Mouse (Mus musculus) urinary bladder, postnatal 36 days (tissue): ENCODE measurements around the gene Ube2m.

ENCODE experiments used
- DNase-seq, 2 experiments: peaks; one replicate each; pipeline ENCODE4 v3.0.0; 2022; ENCODE audit warnings: low spot score in 2 of 2, mixed read lengths in 1 of 2

Gene Ube2m

DNA sequence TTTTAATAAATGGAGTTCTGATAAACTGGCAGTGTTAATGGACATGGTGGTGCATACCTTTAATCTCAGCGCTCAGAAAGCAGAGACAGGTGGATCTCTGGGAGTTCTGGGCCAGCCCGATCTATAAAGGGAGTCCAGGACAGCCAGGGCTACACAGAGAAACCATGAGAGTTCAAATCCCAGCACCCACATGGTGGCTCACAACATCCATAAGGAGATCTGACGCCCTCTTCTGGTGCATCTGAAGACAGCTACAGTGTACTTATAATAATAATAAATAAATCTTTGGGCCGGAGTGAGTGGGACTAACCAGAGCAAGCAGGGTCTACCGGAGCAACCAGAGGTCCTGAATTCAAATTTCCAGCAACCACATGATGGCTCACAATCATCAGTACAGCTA is 34.7 kb downstream of the Ube2m start:
- DNase-seq: no peak

DNA sequence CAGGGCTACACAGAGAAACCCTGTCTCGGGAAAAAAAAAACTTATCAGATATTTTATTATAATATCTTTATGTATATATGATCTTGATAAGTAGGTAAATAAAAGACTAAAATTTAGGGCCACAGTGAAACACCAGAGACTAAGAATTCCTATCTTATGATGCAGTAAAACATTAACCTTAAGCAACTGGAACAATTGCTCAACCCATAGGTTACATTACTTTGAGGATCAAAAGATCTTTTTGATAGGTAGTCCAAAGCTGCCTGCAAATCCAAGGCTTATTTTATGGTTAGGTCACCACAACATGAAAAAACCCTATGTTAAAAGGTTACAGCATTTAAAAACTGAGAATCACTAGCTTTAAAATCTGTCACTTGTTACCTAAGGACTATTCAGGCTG is 36.5 kb downstream of the Ube2m start:
- DNase-seq: no peak

DNA sequence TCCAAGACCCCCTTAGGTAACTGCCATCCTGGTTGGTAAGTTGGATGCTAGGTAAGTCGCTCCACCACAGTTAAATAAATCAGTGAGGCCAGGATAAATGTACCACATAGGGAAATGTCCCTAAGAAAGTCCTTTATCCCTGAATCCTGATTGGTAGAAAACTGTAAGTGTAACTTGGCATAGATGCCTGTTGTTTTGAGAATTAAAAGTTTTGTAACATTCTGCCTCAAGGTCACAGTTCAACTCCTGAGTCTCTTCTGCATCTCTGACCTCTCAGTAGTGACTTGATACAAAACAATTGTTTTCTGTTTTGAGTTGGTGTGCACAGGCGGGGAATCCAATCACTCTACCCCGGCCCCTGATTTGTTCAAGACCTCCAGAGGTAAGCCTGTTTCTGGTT is 39.2 kb downstream of the Ube2m start, which contains the start of gene Trim28:
Trim28 (plus strand) TSS at position 264 of the 400 bp plus-strand sequence.
- no peak for DNase-seq

DNA sequence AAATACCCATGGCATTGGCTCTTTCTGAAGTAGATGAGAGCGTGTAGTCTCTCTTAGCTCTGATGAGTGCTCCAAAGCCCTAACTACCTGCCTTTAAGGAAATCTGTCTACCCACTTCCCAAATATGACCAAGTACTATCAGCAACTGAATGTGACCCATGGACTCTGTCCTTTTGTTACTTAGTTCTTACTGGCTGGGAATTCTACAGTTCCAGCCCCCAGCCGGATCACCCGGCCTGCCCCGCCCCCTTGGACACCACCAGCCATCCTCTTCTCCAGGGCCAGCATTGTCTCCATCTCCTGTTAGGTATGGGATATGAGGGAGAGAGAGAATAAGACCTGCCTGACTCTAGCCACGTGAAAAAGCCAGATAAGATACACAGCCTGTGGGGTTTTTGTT is 40.0 kb downstream of the Ube2m start, which contains the start of gene Slc27a5:
Slc27a5 (minus strand) TSS at position 140 of the 400 bp plus-strand sequence.
- DNase-seq: no peak

DNA sequence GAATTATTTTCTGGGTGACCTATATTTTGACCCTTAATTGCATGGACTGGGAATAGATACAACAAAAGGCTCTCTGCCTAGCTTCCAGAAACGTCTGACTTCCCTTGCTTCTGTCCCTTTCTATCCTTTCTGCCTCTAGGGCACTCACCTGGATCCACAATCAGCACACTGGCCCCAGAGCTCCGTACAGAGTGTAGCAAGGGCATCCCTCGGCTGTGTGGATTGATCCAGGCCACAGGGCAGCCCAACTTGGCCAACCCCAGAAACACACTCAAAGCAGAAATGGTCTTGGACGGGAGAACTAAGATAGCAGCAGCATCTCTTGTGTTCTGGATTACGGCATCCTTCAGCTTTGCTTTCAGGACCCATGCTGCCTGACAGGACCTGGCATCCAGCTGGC is 40.8 kb downstream of the Ube2m start:
- no peak for DNase-seq

DNA sequence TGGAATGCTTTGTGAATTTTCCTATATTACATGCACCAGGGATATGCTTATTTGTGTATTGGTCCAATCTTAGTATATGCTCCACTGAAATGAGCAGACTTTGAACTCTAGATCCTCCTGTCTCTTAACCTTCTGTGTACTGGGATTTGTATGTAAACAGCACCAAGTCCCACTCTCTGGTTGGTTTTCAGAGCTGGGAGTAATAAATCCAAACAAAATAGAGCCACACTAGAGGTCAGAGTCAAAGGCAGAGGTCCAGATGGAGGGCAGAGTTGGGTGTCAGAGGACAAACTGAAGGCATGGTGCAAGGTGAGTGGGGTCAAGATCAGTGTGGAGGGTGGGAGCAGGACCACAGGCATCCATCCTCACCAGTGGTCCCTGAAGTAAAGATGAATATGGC is 42.2 kb downstream of the Ube2m start:
- no peak for DNase-seq

DNA sequence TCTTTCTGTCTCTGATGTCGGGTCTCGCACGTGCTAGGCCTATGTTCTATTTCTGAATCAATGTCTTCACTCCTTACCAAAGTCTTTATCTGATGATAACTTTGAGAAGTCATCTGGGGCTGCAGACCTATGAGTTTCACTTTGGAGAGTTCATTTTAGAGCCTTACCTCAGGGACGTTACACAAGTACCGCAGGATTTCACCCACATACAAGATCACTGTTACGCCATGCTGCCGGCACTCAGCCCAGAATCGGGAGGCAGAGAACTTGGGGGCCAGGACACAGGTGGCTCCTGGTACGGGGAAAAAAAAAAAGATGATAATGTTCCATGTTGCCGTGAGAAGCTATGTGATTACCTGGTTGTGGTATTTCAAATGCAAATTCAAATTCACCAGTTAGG is 44.9 kb downstream of the Ube2m start:
- no peak for DNase-seq

DNA sequence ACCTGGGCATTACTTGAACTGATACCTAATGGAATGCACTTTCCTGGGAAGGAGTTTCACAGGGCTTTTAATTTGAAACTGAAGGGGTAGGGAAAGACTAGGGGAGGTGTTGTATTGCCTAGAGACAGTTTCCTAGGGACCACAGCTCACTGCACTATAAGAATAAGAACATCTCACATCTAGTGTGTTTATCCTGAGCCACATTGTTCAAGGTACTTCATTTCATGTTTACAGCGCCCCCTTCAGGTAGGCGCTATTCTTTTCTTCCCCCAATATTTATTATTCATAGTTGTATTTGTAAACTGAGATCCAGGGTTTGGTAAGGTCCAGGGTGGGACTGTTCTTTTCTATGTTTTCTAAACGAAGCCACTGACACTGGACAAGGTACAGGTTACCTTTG is 45.9 kb downstream of the Ube2m start:
- no peak for DNase-seq

DNA sequence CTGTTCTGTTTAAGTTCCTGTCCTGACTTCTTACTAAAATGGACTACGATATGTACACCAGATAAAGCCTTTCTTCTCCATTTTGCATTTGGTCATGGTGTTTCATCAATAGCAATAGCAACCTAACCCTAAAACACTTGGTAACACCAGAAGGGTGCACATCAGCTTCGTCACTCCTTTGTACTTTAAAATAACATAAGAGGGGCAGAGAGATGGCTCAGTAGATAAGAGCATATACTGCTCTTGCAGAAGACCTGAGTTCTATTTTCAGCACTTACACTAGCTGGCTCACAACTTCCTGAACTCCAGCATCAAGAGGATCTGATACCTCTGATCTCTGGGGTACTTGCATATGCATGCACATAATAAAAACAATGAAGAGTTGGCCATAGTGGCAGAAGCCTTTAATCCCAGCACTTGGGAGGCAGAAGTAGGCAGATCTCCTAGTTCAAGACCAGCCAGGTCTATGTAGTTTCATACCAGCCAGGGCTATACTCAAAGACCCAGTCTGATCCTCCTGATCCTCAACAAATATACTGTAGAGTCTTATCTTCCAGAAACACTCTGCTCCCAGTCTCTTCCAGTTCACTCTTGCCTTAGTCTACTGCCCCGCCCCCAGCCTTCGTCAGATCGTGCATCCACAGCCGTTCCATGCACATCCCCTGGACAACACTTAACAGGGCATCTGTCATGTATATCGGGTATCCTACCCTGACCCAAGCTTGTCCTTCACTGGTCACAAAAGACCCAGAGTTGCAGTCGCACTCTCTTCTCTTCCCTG is 50.5 kb downstream of the Ube2m start:
- DNase-seq: no peak

DNA sequence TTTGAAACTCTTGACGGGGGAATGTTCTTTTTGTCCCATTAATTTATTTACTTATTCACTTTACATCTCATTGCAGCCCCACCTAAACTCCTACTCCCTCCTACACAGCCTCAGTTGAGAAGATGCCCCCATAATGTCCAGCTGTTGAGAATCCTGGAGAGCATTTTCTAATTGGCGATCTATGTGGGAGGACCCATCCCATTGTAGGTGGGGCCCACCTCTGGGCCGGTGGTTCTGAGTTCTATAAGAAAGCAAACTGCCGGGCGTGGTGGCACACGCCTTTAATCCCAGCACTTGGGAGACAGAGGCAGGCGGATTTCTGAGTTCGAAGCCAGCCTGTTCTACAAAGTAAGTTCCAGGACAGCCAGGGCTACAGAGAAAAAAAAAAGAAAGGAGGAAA is 51.2 kb downstream of the Ube2m start:
- DNase-seq: no peak

DNA sequence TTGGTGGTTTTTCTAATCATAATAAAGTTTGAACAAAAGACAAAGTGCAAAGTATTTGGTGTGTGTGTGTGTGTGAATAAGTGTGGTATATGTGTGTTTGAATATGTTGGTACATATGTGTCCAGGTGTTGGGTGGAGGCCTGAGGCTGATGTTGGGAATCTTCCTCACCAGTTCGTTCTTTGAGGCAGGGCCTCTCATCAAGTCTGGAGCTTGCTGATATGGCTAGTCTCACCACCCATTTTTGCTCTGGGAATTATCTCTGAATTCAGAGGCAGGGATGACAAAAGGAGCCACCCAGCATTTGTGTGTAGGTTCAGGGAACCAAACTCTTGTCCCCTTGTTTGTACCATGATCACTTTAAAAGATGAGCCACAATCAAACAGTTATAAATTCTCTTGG is 52.4 kb downstream of the Ube2m start:
- no peak for DNase-seq
